Mouse (Mus musculus) adrenal gland, postnatal 36 days (tissue): ENCODE data around the gene Gm44511. TPM values are rescaled to one million over a fixed set of nuclear protein-coding genes. Genes with fewer than 3 reads are reported as not detected.
"Not testable (repeated sequence)": the region's sequence is repeated elsewhere in the genome, so short reads cannot be mapped to it uniquely, and the experiment has no call there.

Experiments
- DNase-seq, 2 experiments: peaks; one replicate each; pipeline ENCODE4 v3.0.0; 2021; ENCODE audit warnings: mixed read lengths in 1 of 2
- total RNA-seq, 2 experiments: library from RNA; stranded (reverse); gene quantifications; 2 replicates each; pipeline ENCODE4 v1.2.3; 2021

Gene Gm44511
- total RNA-seq, 2 experiments from 2014 or later: not detected

- DNase-seq: peak; percentile 82 to 83
Measured at GRCm38 (mm10) chr6:128760416-128761143, 65.5 kb downstream of the Gm44511 start.

GRCm38 (mm10) chr6:128760016-128760415, 66.1 kb downstream of the Gm44511 start:
- peak; percentile 88 to 90 for DNase-seq

- DNase-seq: no peak
Measured at GRCm38 (mm10) chr6:128759221-128759950, 66.7 kb downstream of the Gm44511 start.

GRCm38 (mm10) chr6:128755402-128755763, 70.7 kb downstream of the Gm44511 start:
- DNase-seq: not testable (repeated sequence)

- DNase-seq: not testable (repeated sequence)
Measured at GRCm38 (mm10) chr6:128754748-128755401, 71.2 kb downstream of the Gm44511 start.

- not testable (repeated sequence) for DNase-seq
Measured at GRCm38 (mm10) chr6:128754265-128754664, 71.8 kb downstream of the Gm44511 start.

GRCm38 (mm10) chr6:128753610-128754224, 72.4 kb downstream of the Gm44511 start:
- DNase-seq: peak; percentile 77 to 83

GRCm38 (mm10) chr6:128747006-128747405, 79.1 kb downstream of the Gm44511 start:
- not testable (repeated sequence) for DNase-seq

GRCm38 (mm10) chr6:128737445-128737844, 88.7 kb downstream of the Gm44511 start:
- no peak for DNase-seq

GRCm38 (mm10) chr6:128736100-128736499, 90.0 kb downstream of the Gm44511 start:
- DNase-seq: peak; percentile 24 to 41

GRCm38 (mm10) chr6:128734896-128735295, 91.2 kb downstream of the Gm44511 start:
- DNase-seq: no peak

- DNase-seq: no peak
Measured at GRCm38 (mm10) chr6:128733908-128734679, 92.0 kb downstream of the Gm44511 start.

GRCm38 (mm10) chr6:128732032-128732431, 94.1 kb downstream of the Gm44511 start:
- DNase-seq: no peak

Other genes starting within 250 kb of the Gm44511 start
- gene A2ml1, start 244.7 kb downstream of the Gm44511 start, total RNA-seq: not detected
- gene Klrb1a, start 202.8 kb downstream of the Gm44511 start, total RNA-seq: not detected
- gene Clec2h, start 163.9 kb downstream of the Gm44511 start, total RNA-seq: under 1 TPM in 1 of 2 experiments, not detected in 1; 0.56 TPM
- not detected for gene Klrb1, start 103.3 kb downstream of the Gm44511 start, total RNA-seq
- under 1 TPM; 0.16 to 0.20 TPM for gene Klrb1c, start 37.1 kb downstream of the Gm44511 start, total RNA-seq
- under 1 TPM in 1 of 2 experiments, not detected in 1; 0.23 TPM for gene Klrb1b, start within 50 bp of the Gm44511 start, total RNA-seq
- gene Clec2i, start 61.3 kb upstream of the Gm44511 start, total RNA-seq: not detected
- under 1 TPM in 1 of 2 experiments, not detected in 1; 0.30 TPM for gene BC035044, start 64.8 kb upstream of the Gm44511 start, total RNA-seq
- 1 to 10 TPM; 2.2 to 3.3 TPM for gene Clec2g, start 108.1 kb upstream of the Gm44511 start, total RNA-seq
- gene Klrb1f, start 219.6 kb upstream of the Gm44511 start, total RNA-seq: not detected